Mouse (Mus musculus) hindbrain, embryonic 12.5 days (tissue): ENCODE measurements around the gene Uox. TPM values are rescaled to one million over a fixed set of nuclear protein-coding genes. Genes with fewer than 3 reads are reported as not detected.
A peak's percentile ranks its signal among the peaks of the same experiment; 100 is the strongest.

Experiments
- ATAC-seq: fragments of 200-750 bp; cut with Nextera tagmentation; 2 replicates; pipeline ENCODE4 v1.8.0; 2017; ENCODE audit warnings: moderate TSS enrichment; ENCODE audit not compliant: low FRiP score
- H3K27ac ChIP-seq: fragments of 300-500 bp; sonication (generic); 2 replicates; pipeline ENCODE4 v1.5.1; 2016; ENCODE audit warnings: mild to moderate bottlenecking
- H3K27me3 ChIP-seq: fragments of 300-500 bp; sonication (generic); 2 replicates; pipeline ENCODE4 v1.6.1; 2016; ENCODE audit warnings: mild to moderate bottlenecking
- H3K36me3 ChIP-seq: fragments of 300-500 bp; sonication (generic); 2 replicates; pipeline ENCODE4 v1.6.1; 2016; ENCODE audit warnings: mild to moderate bottlenecking
- H3K4me1 ChIP-seq: fragments of 300-500 bp; sonication (generic); 2 replicates; pipeline ENCODE4 v1.6.1; 2016
- H3K4me2 ChIP-seq: fragments of 300-500 bp; sonication (generic); replicated peaks from 2 replicates; pipeline ENCODE4 v1.6.1; 2016; ENCODE audit warnings: mild to moderate bottlenecking
- H3K4me3 ChIP-seq: fragments of 300-500 bp; sonication (generic); 2 replicates; pipeline ENCODE4 v1.5.1; 2016; ENCODE audit warnings: mild to moderate bottlenecking
- H3K9ac ChIP-seq: fragments of 300-500 bp; sonication (generic); 2 replicates; pipeline ENCODE4 v1.6.1; 2016; ENCODE audit warnings: mild to moderate bottlenecking, moderate library complexity
- H3K9me3 ChIP-seq: fragments of 300-500 bp; sonication (generic); replicated peaks from 2 replicates; pipeline ENCODE4 v1.6.1; 2016; ENCODE audit warnings: mild to moderate bottlenecking
- WGBS: fragments of 180-500 bp; shearing (Covaris S2); methylation state at CpG from one replicate; pipeline ENCODE4 v1.1.7; 2016; 5-methylcytosine and 5-hydroxymethylcytosine counted together
- polyA plus RNA-seq: library from polyadenylated mRNA; unstranded; fragments of >200 nt; fragmentation: Nextera tagmentation; extraction: Ambion mirVana; gene quantifications from 2 replicates; pipeline ENCODE4 v1.2.1, GENCODE M21; 2016

The Uox gene
- polyA plus RNA-seq, result not detected in 2 replicates

GRCm38 (mm10) chr3:146570148-146570782 is at the start of gene Uox:
Uox (plus strand) TSS chr3:146570426.
- ATAC-seq, result no peak
- Histone ChIP-seq H3K9me3 (no peaks in the 10 kb centered on the region), H3K4me2 (no peak within 1 kb of the TSS), H3K27me3 (no peaks in the 10 kb centered on the region), H3K36me3 (no peaks in the 10 kb centered on the region), H3K4me1 (no peaks in the 10 kb centered on the region), H3K4me3 (no peak within 1 kb of the TSS), H3K27ac (no peak within 1 kb of the TSS), H3K9ac (no peak within 1 kb of the TSS)
- 84% methylated on average over 10 of the region's 10 CpGs for WGBS

GRCm38 (mm10) chr3:146520798-146521651 is 49.2 kb upstream of the Uox start, which contains the start of gene Rpf1:
Rpf1 (minus strand) TSS chr3:146521429.
- peak; percentile 96 for ATAC-seq
- Histone ChIP-seq H3K4me2 (peak within 1 kb of the TSS; percentile 71), H3K36me3 (peaks cover 17% of the 10 kb centered on the region; the same call in 1 of the 2 replicates)

GRCm38 (mm10) chr3:146521652-146522020 is 48.6 kb upstream of the Uox start:
- H3K9ac ChIP-seq, result no peak overlapping the region; the same call in 1 of the 2 replicates
- 14% methylated on average over 8 of the region's 8 CpGs for WGBS
- H3K4me3 ChIP-seq, result peak overlapping the region; percentile 77
- peaks cover 17% of the 10 kb centered on the region; the same call in 1 of the 2 replicates for H3K36me3 ChIP-seq
- H3K27ac ChIP-seq, result peak overlapping the region; percentile 96
- no peak for ATAC-seq
- no peaks in the 10 kb centered on the region for H3K27me3 ChIP-seq
- peaks cover 11% of the 10 kb centered on the region for H3K4me1 ChIP-seq
- no peaks in the 10 kb centered on the region for H3K9me3 ChIP-seq
- peak overlapping the region; percentile 71 for H3K4me2 ChIP-seq

More at GRCm38 (mm10) chr3:146520798-146521651, 49.2 kb upstream of the Uox start, which contains the start of gene Rpf1:
- H3K4me3 ChIP-seq, result peak within 1 kb of the TSS; percentile 77
- peak within 1 kb of the TSS; percentile 96 for H3K27ac ChIP-seq
- H3K4me1 ChIP-seq, result peaks cover 11% of the 10 kb centered on the region
- H3K27me3 ChIP-seq, result no peaks in the 10 kb centered on the region
- no peaks in the 10 kb centered on the region for H3K9me3 ChIP-seq
- under 1% methylated on average over 76 of the region's 82 CpGs for WGBS
- H3K9ac ChIP-seq, result peak within 1 kb of the TSS; percentile 85

GRCm38 (mm10) chr3:146528335-146528734 is 41.9 kb upstream of the Uox start:
- Histone ChIP-seq H3K4me2 (no peak overlapping the region), H3K4me3 (no peak overlapping the region), H3K4me1 (no peaks in the 10 kb centered on the region), H3K9ac (no peak overlapping the region), H3K9me3 (no peaks in the 10 kb centered on the region), H3K36me3 (no peaks in the 10 kb centered on the region), H3K27me3 (no peaks in the 10 kb centered on the region), H3K27ac (no peak overlapping the region)
- WGBS, result 41% methylated on average over 2 of the region's 2 CpGs
- ATAC-seq, result no peak

- Histone ChIP-seq H3K9me3 (no peaks in the 10 kb centered on the region), H3K27me3 (no peaks in the 10 kb centered on the region), H3K9ac (no peak overlapping the region), H3K4me3 (no peak overlapping the region), H3K36me3 (no peaks in the 10 kb centered on the region), H3K4me1 (no peaks in the 10 kb centered on the region), H3K4me2 (no peak overlapping the region), H3K27ac (no peak overlapping the region)
- WGBS, result 61% methylated on average over 6 of the region's 6 CpGs
- ATAC-seq, result no peak
These were observed 35.2 kb upstream of the Uox start for GRCm38 (mm10) chr3:146534986-146535385.

GRCm38 (mm10) chr3:146540521-146541273 is 29.5 kb upstream of the Uox start:
- WGBS, result 84% methylated on average over 4 of the region's 4 CpGs
- no peak overlapping the region for H3K27ac ChIP-seq
- no peaks in the 10 kb centered on the region for H3K9me3 ChIP-seq
- no peak overlapping the region for H3K4me2 ChIP-seq
- no peaks in the 10 kb centered on the region for H3K27me3 ChIP-seq
- ATAC-seq, result no peak
- no peaks in the 10 kb centered on the region for H3K36me3 ChIP-seq
- H3K4me1 ChIP-seq, result no peaks in the 10 kb centered on the region
- no peak overlapping the region for H3K4me3 ChIP-seq
- H3K9ac ChIP-seq, result no peak overlapping the region

GRCm38 (mm10) chr3:146543632-146544031 is 26.6 kb upstream of the Uox start:
- H3K36me3 ChIP-seq, result no peaks in the 10 kb centered on the region
- ATAC-seq, result no peak
- 28% methylated on average over 1 of the region's 1 CpGs for WGBS
- no peaks in the 10 kb centered on the region for H3K27me3 ChIP-seq
- H3K4me1 ChIP-seq, result no peaks in the 10 kb centered on the region
- H3K9ac ChIP-seq, result no peak overlapping the region
- H3K9me3 ChIP-seq, result no peaks in the 10 kb centered on the region
- H3K27ac ChIP-seq, result no peak overlapping the region
- H3K4me2 ChIP-seq, result no peak overlapping the region
- no peak overlapping the region for H3K4me3 ChIP-seq

- Histone ChIP-seq H3K36me3 (no peaks in the 10 kb centered on the region), H3K27ac (no peak overlapping the region), H3K4me1 (no peaks in the 10 kb centered on the region), H3K4me2 (no peak overlapping the region), H3K9ac (no peak overlapping the region), H3K9me3 (no peaks in the 10 kb centered on the region), H3K27me3 (no peaks in the 10 kb centered on the region), H3K4me3 (no peak overlapping the region)
- WGBS, result 86% methylated on average over 7 of the region's 7 CpGs
- ATAC-seq, result no peak
These were observed 15.4 kb upstream of the Uox start for GRCm38 (mm10) chr3:146554816-146555215.

- ATAC-seq, result no peak
- Histone ChIP-seq H3K4me2 (no peak overlapping the region), H3K27ac (no peak overlapping the region), H3K4me1 (no peaks in the 10 kb centered on the region), H3K27me3 (no peaks in the 10 kb centered on the region), H3K36me3 (no peaks in the 10 kb centered on the region), H3K9ac (no peak overlapping the region), H3K9me3 (no peaks in the 10 kb centered on the region), H3K4me3 (no peak overlapping the region)
- WGBS, result 85% methylated on average over 1 of the region's 1 CpGs
These were observed 13.7 kb upstream of the Uox start for GRCm38 (mm10) chr3:146556567-146556966.

- Histone ChIP-seq H3K27me3 (no peaks in the 10 kb centered on the region), H3K4me1 (no peaks in the 10 kb centered on the region), H3K9ac (no peak overlapping the region), H3K36me3 (no peaks in the 10 kb centered on the region), H3K9me3 (no peaks in the 10 kb centered on the region), H3K27ac (no peak overlapping the region), H3K4me2 (no peak overlapping the region), H3K4me3 (no peak overlapping the region)
- ATAC-seq, result no peak
- WGBS, result 91% methylated on average over 6 of the region's 6 CpGs
These were observed 12.7 kb upstream of the Uox start for GRCm38 (mm10) chr3:146557507-146557906.

GRCm38 (mm10) chr3:146562936-146563335 is 7.3 kb upstream of the Uox start:
- H3K27me3 ChIP-seq, result no peaks in the 10 kb centered on the region; the same call in 1 of the 2 replicates
- H3K27ac ChIP-seq, result no peak overlapping the region
- H3K9ac ChIP-seq, result no peak overlapping the region
- no peak overlapping the region for H3K4me2 ChIP-seq
- H3K4me1 ChIP-seq, result no peaks in the 10 kb centered on the region
- no peaks in the 10 kb centered on the region for H3K9me3 ChIP-seq
- WGBS, result 90% methylated on average over 7 of the region's 7 CpGs
- H3K36me3 ChIP-seq, result no peaks in the 10 kb centered on the region
- no peak overlapping the region for H3K4me3 ChIP-seq
- ATAC-seq, result no peak
